Mouse (Mus musculus) effector memory CD4-positive, alpha-beta T cell, adult 5 months (primary cell): ENCODE results near the gene Prl3b1. TPM values are rescaled to one million over a fixed set of nuclear protein-coding genes. Genes with fewer than 3 reads are reported as not detected.

ENCODE experiments used
- polyA plus RNA-seq: library from polyadenylated mRNA; unstranded; fragments of 100-300 nt; shearing (Covaris generic); gene quantifications from one replicate; pipeline ENCODE4 v1.2.1, GENCODE M21; 2017

The Prl3b1 gene
- not detected for polyA plus RNA-seq

DNA sequence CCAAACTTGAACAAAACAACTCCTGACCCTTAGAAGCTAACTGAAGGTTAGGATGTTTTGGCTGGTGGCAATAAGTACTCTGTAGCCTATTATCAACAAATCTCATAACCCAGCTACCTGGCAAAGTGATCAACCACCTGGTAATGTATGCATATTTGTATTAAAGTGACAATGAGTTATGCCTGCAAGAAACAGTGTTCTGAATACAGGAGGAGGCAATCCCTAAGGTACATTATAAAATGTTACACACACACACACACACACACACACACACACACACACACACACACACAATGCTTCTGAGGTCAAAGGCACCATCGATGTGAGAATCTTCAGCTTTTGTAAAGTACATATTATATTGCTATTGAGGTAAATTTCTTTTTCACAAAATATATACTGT lies at the start of gene Prl3b1:
Gene Prl3b1 (plus strand): TSS at position 301 of the 400 bp plus-strand sequence.

DNA sequence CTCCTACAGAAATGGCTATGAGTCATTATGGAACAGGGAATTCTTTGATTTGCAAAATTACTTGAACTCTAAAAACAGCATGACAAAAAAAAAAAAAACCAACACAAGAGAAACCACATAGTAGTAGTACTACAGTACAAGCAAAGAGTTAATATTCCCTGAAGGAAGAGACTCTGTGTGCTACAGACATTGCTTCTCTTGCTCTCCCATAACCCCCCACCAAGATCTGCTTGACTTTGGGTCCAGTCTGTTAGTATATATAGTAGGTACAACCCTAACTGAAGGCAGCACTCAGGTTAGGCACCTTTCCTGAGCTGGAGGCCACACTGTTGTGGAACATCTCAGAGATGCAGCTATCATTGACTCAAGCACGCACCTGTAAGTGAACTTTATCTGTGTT lies 45.3 kb upstream of the Prl3b1 start, which contains the start of gene Prl3c1:
Gene Prl3c1 (plus strand): TSS at position 301 of the 400 bp plus-strand sequence.

DNA sequence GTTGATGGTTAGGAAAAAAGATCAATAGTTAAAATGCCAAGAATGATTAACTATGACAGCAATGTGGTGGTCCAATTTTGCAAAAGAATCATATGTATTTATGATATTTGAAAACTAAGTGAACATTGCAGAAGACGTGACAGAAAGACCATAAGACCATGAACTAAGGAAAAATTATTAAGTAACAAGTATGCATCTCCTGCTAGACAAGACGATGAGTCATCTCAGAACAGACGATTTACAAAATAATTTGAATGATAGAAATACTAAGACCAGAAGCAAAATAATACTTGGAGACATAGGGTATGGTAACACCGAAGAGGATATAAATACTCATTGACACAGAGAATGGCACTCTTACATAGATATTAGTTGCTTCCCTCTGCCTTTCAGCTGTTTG lies 17.5 kb downstream of the Prl3b1 start, which contains the start of gene Prl3a1:
Gene Prl3a1 (plus strand): TSS at position 301 of the 400 bp plus-strand sequence.

Other genes with a start within 250 kb of the Prl3b1 start
- not detected for gene Prl, start 184.3 kb upstream of the Prl3b1 start, polyA plus RNA-seq
- not detected for gene Prl3d1, start 147.7 kb upstream of the Prl3b1 start, polyA plus RNA-seq
- gene Prl3d2, start 120.1 kb upstream of the Prl3b1 start, polyA plus RNA-seq: not detected
- gene Prl3d3, start 85.1 kb upstream of the Prl3b1 start, polyA plus RNA-seq: not detected
- gene Prl3c1, start 45.2 kb upstream of the Prl3b1 start, polyA plus RNA-seq: not detected
- not detected for gene Prl3a1, start 17.6 kb downstream of the Prl3b1 start, polyA plus RNA-seq
- gene Prl6a1, start 70.8 kb downstream of the Prl3b1 start, polyA plus RNA-seq: not detected
- gene Prl8a2, start 103.8 kb downstream of the Prl3b1 start, polyA plus RNA-seq: not detected
- gene Prl2b1, start 149.0 kb downstream of the Prl3b1 start, polyA plus RNA-seq: not detected
- not detected for gene Prl8a6, start 196.8 kb downstream of the Prl3b1 start, polyA plus RNA-seq